Mouse (Mus musculus): ENCODE data around the gene Nck2.

GRCm38 (mm10) chr1:43537496-43537895, 93.1 kb downstream of the Nck2 start:
- TF ChIP-seq CTCF (IDR thresholded peaks at IDR 0.05; ENCODE audit: borderline replicate concordance, insufficient read depth, low read length): no peak
- no peak for TF ChIP-seq POLR2A (IDR thresholded peaks at IDR 0.05; ENCODE audit: low read depth, low read length)
